Mouse (Mus musculus) myocyte (in vitro differentiated cells): Measurements from ENCODE around the gene Gm20388. TPM values are rescaled to one million over a fixed set of nuclear protein-coding genes. Genes with fewer than 3 reads are reported as not detected.

Experiments used
- H3K27me3 ChIP-seq: one replicate; pipeline ENCODE4 v1.6.1; 2011; ENCODE audit not compliant: control insufficient read depth, insufficient read depth, insufficient read length
- H3K36me3 ChIP-seq: one replicate; pipeline ENCODE4 v1.6.1; 2011; ENCODE audit not compliant: control insufficient read depth, insufficient read depth
- H3K4me2 ChIP-seq: one replicate; pipeline ENCODE4 v1.6.1; 2011; ENCODE audit warnings: low read depth, control low read depth
- H3K4me3 ChIP-seq: one replicate; pipeline ENCODE4 v1.5.1; 2011; ENCODE audit warnings: mild to moderate bottlenecking, control low read depth, moderate library complexity
- H3K79me2 ChIP-seq: one replicate; pipeline ENCODE4 v1.6.1; 2011; ENCODE audit not compliant: control insufficient read depth, insufficient read depth
- H3ac ChIP-seq: one replicate; pipeline ENCODE4 v1.6.1; 2011; ENCODE audit not compliant: control insufficient read depth, insufficient read length
- CEBPB ChIP-seq: IDR thresholded peaks from 2 replicates; pipeline ENCODE4 v1.6.1; 2011; ENCODE audit warnings: mild to moderate bottlenecking, moderate library complexity; ENCODE audit not compliant: poor library complexity, insufficient read depth, severe bottlenecking
- E2F4 ChIP-seq: IDR thresholded peaks from one replicate; pipeline ENCODE4 v1.6.1; 2011; ENCODE audit warnings: mild to moderate bottlenecking, control low read depth, moderate library complexity; ENCODE audit not compliant: insufficient read depth
- MAX ChIP-seq: IDR thresholded peaks from one replicate; pipeline ENCODE4 v1.6.1; 2011; ENCODE audit warnings: low read depth, mild to moderate bottlenecking, control low read depth
- MYOD1 ChIP-seq, 3 experiments: IDR thresholded peaks; one replicate each; pipeline ENCODE4 v1.6.1; 2011; ENCODE audit warnings: control low read depth in 2 of 3, low read depth in 2 of 3, mild to moderate bottlenecking in 2 of 3, moderate library complexity in 1 of 3; ENCODE audit not compliant: insufficient read length in 2 of 3, control insufficient read depth in 1 of 3
- MYOG ChIP-seq, 3 experiments: IDR thresholded peaks; one replicate each; pipeline ENCODE4 v1.6.1; 2011; ENCODE audit warnings: control low read depth in 2 of 3, low read depth in 2 of 3, mild to moderate bottlenecking in 2 of 3; ENCODE audit not compliant: insufficient read length in 2 of 3, control insufficient read depth in 1 of 3, insufficient read depth in 1 of 3
- POLR2A ChIP-seq: IDR thresholded peaks from one replicate; pipeline ENCODE4 v1.6.1; 2011; ENCODE audit warnings: low read depth, mild to moderate bottlenecking, control low read depth, moderate library complexity; ENCODE audit not compliant: insufficient read length
- POLR2AphosphoS2 ChIP-seq: IDR thresholded peaks from one replicate; pipeline ENCODE4 v1.6.1; 2011; ENCODE audit warnings: low read depth, control low read depth; ENCODE audit not compliant: insufficient read length
- REST ChIP-seq: IDR thresholded peaks from one replicate; pipeline ENCODE4 v1.6.1; 2011; ENCODE audit warnings: mild to moderate bottlenecking, control low read depth, moderate library complexity; ENCODE audit not compliant: insufficient read depth, insufficient read length
- SRF ChIP-seq: IDR thresholded peaks from one replicate; pipeline ENCODE4 v1.6.1; 2011; ENCODE audit warnings: low read depth; ENCODE audit not compliant: control insufficient read depth, insufficient read length
- TCF12 ChIP-seq: IDR thresholded peaks from one replicate; pipeline ENCODE4 v1.6.1; 2011; ENCODE audit warnings: mild to moderate bottlenecking, control low read depth; ENCODE audit not compliant: poor library complexity, insufficient read depth, severe bottlenecking
- TCF3 ChIP-seq: IDR thresholded peaks from one replicate; pipeline ENCODE4 v1.6.1; 2011; ENCODE audit warnings: low read depth, control low read depth; ENCODE audit not compliant: insufficient read length
- USF1 ChIP-seq: IDR thresholded peaks from one replicate; pipeline ENCODE4 v1.6.1; 2011; ENCODE audit warnings: low read depth, mild to moderate bottlenecking, control low read depth, moderate library complexity
- polyA plus RNA-seq: library from polyadenylated mRNA; unstranded; fragments of >200 nt; fragmentation: generic; extraction: Trizol; gene quantifications from one replicate; pipeline ENCODE4 v1.2.1, GENCODE M21; 2012; ENCODE audit warnings: missing spikeins

The Gm20388 gene
- polyA plus RNA-seq, 1 experiment: 15.3 TPM

- no peak for TF ChIP-seq POLR2AphosphoS2
- Histone ChIP-seq H3ac (no peak overlapping the region), H3K4me2 (no peak overlapping the region), H3K79me2 (peaks cover 9% of the 10 kb centered on the region), H3K4me3 (no peak overlapping the region), H3K36me3 (no peaks in the 10 kb centered on the region), H3K27me3 (no peaks in the 10 kb centered on the region)
Observed at GRCm38 (mm10) chr8:123813173-123813891, 3902.7 kb downstream of the Gm20388 start.

- Histone ChIP-seq H3ac (no peak overlapping the region), H3K27me3 (no peaks in the 10 kb centered on the region), H3K4me2 (no peak overlapping the region)
Observed at GRCm38 (mm10) chr8:123813892-123814266, 3903.2 kb downstream of the Gm20388 start.

GRCm38 (mm10) chr8:123815325-123815724, 3904.7 kb downstream of the Gm20388 start:
- TF ChIP-seq MYOG (IDR thresholded peaks at IDR 0.05; ENCODE audit: control insufficient read depth in 1 of 3, insufficient read depth in 1 of 3, insufficient read length in 2 of 3, low read depth in 2 of 3) (no peak), CEBPB (no peak), TCF3 (no peak), TCF12 (no peak), E2F4 (no peak), POLR2A (no peak), MAX (no peak), MYOD1 (IDR thresholded peaks at IDR 0.05; ENCODE audit: control insufficient read depth in 1 of 3, insufficient read length in 2 of 3, low read depth in 2 of 3) (no peak), USF1 (no peak), REST (no peak), POLR2AphosphoS2 (no peak), SRF (no peak)
- H3ac ChIP-seq: no peak overlapping the region

More at GRCm38 (mm10) chr8:123813892-123814266, 3903.2 kb downstream of the Gm20388 start:
- no peaks in the 10 kb centered on the region for H3K36me3 ChIP-seq
- H3K79me2 ChIP-seq: peaks cover 5% of the 10 kb centered on the region
- TF ChIP-seq REST: no peak
- no peak for TF ChIP-seq MYOD1 (IDR thresholded peaks at IDR 0.05; ENCODE audit: control insufficient read depth in 1 of 3, insufficient read length in 2 of 3, low read depth in 2 of 3)
- no peak overlapping the region for H3K4me3 ChIP-seq

GRCm38 (mm10) chr8:123816939-123817338, 3906.3 kb downstream of the Gm20388 start:
- no peak overlapping the region for H3ac ChIP-seq

More at GRCm38 (mm10) chr8:123815325-123815724, 3904.7 kb downstream of the Gm20388 start:
- Histone ChIP-seq H3K36me3 (no peaks in the 10 kb centered on the region), H3K79me2 (peaks cover 4% of the 10 kb centered on the region), H3K4me2 (no peak overlapping the region), H3K27me3 (no peaks in the 10 kb centered on the region), H3K4me3 (no peak overlapping the region)

GRCm38 (mm10) chr8:123817747-123818146, 3907.1 kb downstream of the Gm20388 start:
- Histone ChIP-seq H3ac (no peak overlapping the region), H3K4me3 (no peak overlapping the region), H3K4me2 (no peak overlapping the region), H3K79me2 (no peaks in the 10 kb centered on the region), H3K36me3 (peaks cover 4% of the 10 kb centered on the region), H3K27me3 (no peaks in the 10 kb centered on the region)
- TF ChIP-seq REST (no peak), POLR2A (no peak), MYOG (IDR thresholded peaks at IDR 0.05; ENCODE audit: control insufficient read depth in 1 of 3, insufficient read depth in 1 of 3, insufficient read length in 2 of 3, low read depth in 2 of 3) (no peak), TCF3 (no peak), MAX (no peak), CEBPB (no peak), MYOD1 (IDR thresholded peaks at IDR 0.05; ENCODE audit: control insufficient read depth in 1 of 3, insufficient read length in 2 of 3, low read depth in 2 of 3) (no peak), TCF12 (no peak), POLR2AphosphoS2 (no peak), SRF (no peak), E2F4 (no peak), USF1 (no peak)

More at GRCm38 (mm10) chr8:123816939-123817338, 3906.3 kb downstream of the Gm20388 start:
- Histone ChIP-seq H3K4me2 (no peak overlapping the region), H3K79me2 (peaks cover 2% of the 10 kb centered on the region), H3K4me3 (no peak overlapping the region), H3K27me3 (no peaks in the 10 kb centered on the region), H3K36me3 (peaks cover 4% of the 10 kb centered on the region)
- TF ChIP-seq POLR2AphosphoS2: no peak
- no peak for TF ChIP-seq POLR2A
- TF ChIP-seq REST: no peak
- TF ChIP-seq CEBPB: no peak
- TF ChIP-seq E2F4: no peak
- no peak for TF ChIP-seq MYOD1 (IDR thresholded peaks at IDR 0.05; ENCODE audit: control insufficient read depth in 1 of 3, insufficient read length in 2 of 3, low read depth in 2 of 3)
- no peak for TF ChIP-seq MYOG (IDR thresholded peaks at IDR 0.05; ENCODE audit: control insufficient read depth in 1 of 3, insufficient read depth in 1 of 3, insufficient read length in 2 of 3, low read depth in 2 of 3)
- no peak for TF ChIP-seq TCF3
- no peak for TF ChIP-seq USF1
- TF ChIP-seq MAX: no peak
- TF ChIP-seq SRF: no peak
